Mouse (Mus musculus) hindbrain, embryonic 14.5 days (tissue): ENCODE results near the gene Olfr1461. TPM values are rescaled to one million over a fixed set of nuclear protein-coding genes. Genes with fewer than 3 reads are reported as not detected.

Experiments
- ATAC-seq: fragments of 200-750 bp; cut with Nextera tagmentation; 2 replicates; pipeline ENCODE4 v1.8.0; 2017; ENCODE audit warnings: moderate number of reproducible peaks, mild to moderate bottlenecking, moderate TSS enrichment, moderate library complexity; ENCODE audit not compliant: low FRiP score
- DNase-seq: peaks from one replicate; pipeline ENCODE4 v3.0.0-alpha.2; 2015; ENCODE audit warnings: low spot score
- H3K27ac ChIP-seq: fragments of 300-500 bp; sonication (generic); 2 replicates; pipeline ENCODE4 v1.5.1; 2014; ENCODE audit warnings: mild to moderate bottlenecking, moderate library complexity
- H3K27me3 ChIP-seq: fragments of 300-500 bp; sonication (generic); 2 replicates; pipeline ENCODE4 v1.6.1; 2014; ENCODE audit warnings: mild to moderate bottlenecking, low read length, mixed read lengths; ENCODE audit not compliant: control insufficient read depth, insufficient read depth
- H3K36me3 ChIP-seq: fragments of 300-500 bp; sonication (generic); replicated peaks from 2 replicates; pipeline ENCODE4 v1.6.1; 2014; ENCODE audit not compliant: control insufficient read depth, insufficient read depth
- H3K4me1 ChIP-seq: fragments of 300-500 bp; sonication (generic); replicated peaks from 2 replicates; pipeline ENCODE4 v1.6.1; 2014; ENCODE audit warnings: antibody characterized with exemption, low read length, mixed read lengths; ENCODE audit not compliant: control insufficient read depth, insufficient read depth
- H3K4me2 ChIP-seq: fragments of 300-500 bp; sonication (generic); replicated peaks from 2 replicates; pipeline ENCODE4 v1.6.1; 2014; ENCODE audit warnings: mild to moderate bottlenecking, moderate library complexity
- H3K4me3 ChIP-seq: fragments of 300-500 bp; sonication (generic); replicated peaks from 2 replicates; pipeline ENCODE4 v1.5.1; 2014; ENCODE audit warnings: mild to moderate bottlenecking, low read length
- H3K9ac ChIP-seq: fragments of 300-500 bp; sonication (generic); 2 replicates; pipeline ENCODE4 v1.6.1; 2014
- H3K9me3 ChIP-seq: fragments of 300-500 bp; sonication (generic); 2 replicates; pipeline ENCODE4 v1.6.1; 2016; ENCODE audit warnings: low read length; ENCODE audit not compliant: control insufficient read depth
- WGBS: fragments of 180-500 bp; shearing (Covaris S2); extraction: QIAGEN DNeasy Blood & Tissue Kit; methylation state at CpG from one replicate; pipeline ENCODE4 v1.1.7; 2014; 5-methylcytosine and 5-hydroxymethylcytosine counted together
- polyA plus RNA-seq: library from polyadenylated mRNA; unstranded; fragments of >200 nt; fragmentation: Nextera tagmentation; extraction: Ambion mirVana; gene quantifications from 2 replicates; pipeline ENCODE4 v1.2.1, GENCODE M21; 2014

The Olfr1461 gene
- not detected in 2 replicates for polyA plus RNA-seq

DNA sequence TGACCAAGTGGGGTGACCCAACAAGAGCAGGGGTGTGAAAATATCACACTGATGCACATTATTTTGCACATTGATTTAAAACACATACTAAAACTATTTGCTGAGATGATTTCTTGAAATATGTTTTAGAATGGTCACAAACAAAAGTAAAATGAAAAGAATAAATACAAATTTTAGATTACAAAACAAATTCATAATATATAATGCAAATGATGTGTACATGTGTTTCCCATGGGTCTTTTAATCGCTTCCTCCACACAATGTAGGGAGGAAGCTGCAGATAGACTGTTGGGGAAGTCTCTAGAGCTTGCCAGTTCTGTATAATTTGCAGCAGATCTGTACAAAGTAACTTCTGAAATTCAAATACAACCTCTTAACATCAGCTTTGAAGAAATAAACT lies at the start of gene Olfr1461:
TSS of gene Olfr1461 (plus strand) at position 301 of the 400 bp plus-strand sequence.
- Histone ChIP-seq H3K4me3 (no peak within 1 kb of the TSS), H3K4me2 (no peak within 1 kb of the TSS), H3K36me3 (no peaks in the 10 kb centered on the region), H3K9ac (no peak within 1 kb of the TSS), H3K9me3 (0 out of 2 replicates have a peak, but pooled peaks cover 11% of the 10 kb centered on the region), H3K4me1 (no peaks in the 10 kb centered on the region), H3K27me3 (no peaks in the 10 kb centered on the region), H3K27ac (no peak within 1 kb of the TSS)
- ATAC-seq: no peak
- WGBS: 61% methylated on average over 1 of the region's 1 CpGs
- DNase-seq: no peak

DNA sequence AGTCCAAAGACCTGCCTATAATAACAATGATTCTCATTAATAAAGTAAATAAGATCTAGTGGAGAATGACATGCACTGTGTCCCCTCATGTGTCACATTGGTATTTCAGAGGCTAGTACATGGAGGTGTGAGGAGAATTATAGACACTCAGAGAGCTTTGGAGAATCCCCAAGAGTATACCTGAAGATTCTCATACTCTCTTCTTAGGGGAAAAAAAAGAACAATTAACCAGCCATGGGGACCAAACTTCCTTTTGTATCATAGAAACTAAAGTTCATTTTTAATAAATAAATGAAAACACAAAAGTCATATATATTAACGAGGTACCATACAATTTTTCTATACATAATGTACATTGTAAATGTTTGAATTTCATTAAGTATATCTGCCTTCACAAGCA lies 13.4 kb upstream of the Olfr1461 start, which contains the start of gene Olfr1459:
TSS of gene Olfr1459 (minus strand) at position 101 of the 400 bp plus-strand sequence.
- Histone ChIP-seq H3K9me3 (peaks cover 23% of the 10 kb centered on the region; the same call in 1 of the 2 replicates), H3K27ac (no peak within 1 kb of the TSS), H3K4me1 (no peaks in the 10 kb centered on the region), H3K4me2 (no peak within 1 kb of the TSS), H3K9ac (no peak within 1 kb of the TSS), H3K27me3 (no peaks in the 10 kb centered on the region), H3K4me3 (no peak within 1 kb of the TSS), H3K36me3 (no peaks in the 10 kb centered on the region)
- no peak for DNase-seq
- 82% methylated on average over 1 of the region's 1 CpGs for WGBS
- ATAC-seq: no peak

DNA sequence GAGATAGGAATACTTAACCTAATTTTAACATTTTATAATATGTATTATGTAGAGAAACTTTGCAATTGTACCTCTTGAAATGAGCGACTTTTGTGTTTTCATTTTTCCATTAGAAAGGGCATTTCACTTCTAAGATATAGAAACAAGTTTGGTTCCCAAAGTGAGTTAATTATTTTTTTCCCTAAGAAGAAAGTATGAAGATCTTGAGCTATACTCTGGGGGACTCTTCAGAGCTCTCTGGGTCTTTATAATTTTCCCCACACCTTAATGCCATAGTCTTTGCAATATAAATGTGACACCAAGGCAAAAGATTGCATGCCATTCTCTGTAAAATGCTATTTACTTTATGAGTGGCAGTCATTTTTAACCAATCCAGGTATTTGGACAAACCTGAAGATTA lies 22.6 kb downstream of the Olfr1461 start, which contains the start of gene Olfr1462:
TSS of gene Olfr1462 (plus strand) at position 301 of the 400 bp plus-strand sequence.
- H3K9me3 ChIP-seq: peaks cover 24% of the 10 kb centered on the region
- H3K36me3 ChIP-seq: no peaks in the 10 kb centered on the region
- H3K4me1 ChIP-seq: no peaks in the 10 kb centered on the region
- no peak within 1 kb of the TSS for H3K4me3 ChIP-seq
- ATAC-seq (no peak), DNase-seq (no peak)
- no peak within 1 kb of the TSS for H3K27ac ChIP-seq
- H3K4me2 ChIP-seq: no peak within 1 kb of the TSS
- H3K27me3 ChIP-seq: no peaks in the 10 kb centered on the region
- WGBS: 86% methylated on average over 1 of the region's 1 CpGs
- H3K9ac ChIP-seq: no peak within 1 kb of the TSS

Other genes with a start within 250 kb of the Olfr1461 start
- not detected in 2 replicates for gene Olfr1448, start 238.6 kb upstream of the Olfr1461 start, polyA plus RNA-seq
- not detected in 2 replicates for gene Olfr1449, start 232.2 kb upstream of the Olfr1461 start, polyA plus RNA-seq
- gene Olfr1450, start 212.7 kb upstream of the Olfr1461 start, polyA plus RNA-seq: not detected in 2 replicates
- gene Olfr1451, start 168.0 kb upstream of the Olfr1461 start, polyA plus RNA-seq: not detected in 2 replicates
- not detected in 2 replicates for gene Olfr1453, start 134.7 kb upstream of the Olfr1461 start, polyA plus RNA-seq
- not detected in 2 replicates for gene Olfr1454, start 102.4 kb upstream of the Olfr1461 start, polyA plus RNA-seq
- not detected in 2 replicates for gene Olfr1457, start 65.1 kb upstream of the Olfr1461 start, polyA plus RNA-seq
- gene Olfr1458, start 56.2 kb upstream of the Olfr1461 start, polyA plus RNA-seq: not detected in 2 replicates
- gene Olfr1459, start 13.5 kb upstream of the Olfr1461 start, polyA plus RNA-seq: not detected in 2 replicates
- gene Olfr1462, start 22.7 kb downstream of the Olfr1461 start, polyA plus RNA-seq: not detected in 2 replicates
- not detected in 2 replicates for gene Olfr1463, start 68.3 kb downstream of the Olfr1461 start, polyA plus RNA-seq
- not detected in 2 replicates for gene Olfr1465, start 152.5 kb downstream of the Olfr1461 start, polyA plus RNA-seq
- gene Olfr1466, start 175.9 kb downstream of the Olfr1461 start, polyA plus RNA-seq: not detected in 2 replicates
- not detected in 2 replicates for gene Olfr1467, start 199.2 kb downstream of the Olfr1461 start, polyA plus RNA-seq
- not detected in 2 replicates for gene Olfr1469, start 244.8 kb downstream of the Olfr1461 start, polyA plus RNA-seq